Mouse (Mus musculus) spleen, postnatal 14 days (tissue): ENCODE results near the gene Mtnr1b.

ENCODE experiments used
- DNase-seq, 2 experiments: peaks; one replicate each; pipeline ENCODE4 v3.0.0; 2021 to 2022; ENCODE audit warnings: low spot score in 2 of 2

The Mtnr1b gene

GRCm38 (mm10) chr9:15802413-15803027 lies 71.8 kb downstream of the Mtnr1b start:
- no peak for DNase-seq

- no peak for DNase-seq
These were observed 74.0 kb downstream of the Mtnr1b start for GRCm38 (mm10) chr9:15800402-15800801.

- DNase-seq: no peak
These were observed 79.9 kb downstream of the Mtnr1b start for GRCm38 (mm10) chr9:15794408-15794807.

GRCm38 (mm10) chr9:15792076-15792475 lies 82.3 kb downstream of the Mtnr1b start:
- DNase-seq: no peak

GRCm38 (mm10) chr9:15786610-15787009 lies 87.7 kb downstream of the Mtnr1b start:
- DNase-seq: no peak

- DNase-seq: no peak
These were observed 88.2 kb downstream of the Mtnr1b start for GRCm38 (mm10) chr9:15786192-15786591.

GRCm38 (mm10) chr9:15781936-15782335 lies 92.4 kb downstream of the Mtnr1b start:
- no peak for DNase-seq

GRCm38 (mm10) chr9:15774911-15775310 lies 99.4 kb downstream of the Mtnr1b start:
- no peak for DNase-seq
